Mouse (Mus musculus) stomach, embryonic 16.5 days (tissue): ENCODE results near the gene Cntrl. TPM values are rescaled to one million over a fixed set of nuclear protein-coding genes. Genes with fewer than 3 reads are reported as not detected.

Experiments
- ATAC-seq: fragments of 200-750 bp; cut with Nextera tagmentation; 2 replicates; pipeline ENCODE4 v1.8.0; 2017; ENCODE audit warnings: moderate number of reproducible peaks, moderate TSS enrichment; ENCODE audit not compliant: insufficient read depth, low FRiP score
- H3K27ac ChIP-seq: fragments of 300-500 bp; sonication (generic); 2 replicates; pipeline ENCODE4 v1.5.1; 2014; ENCODE audit warnings: low read length
- H3K27me3 ChIP-seq: fragments of 300-500 bp; sonication (generic); 2 replicates; pipeline ENCODE4 v1.6.1; 2014; ENCODE audit warnings: low read length, control low read depth, mixed read lengths; ENCODE audit not compliant: control insufficient read depth, insufficient read depth
- H3K36me3 ChIP-seq: fragments of 300-500 bp; sonication (generic); 2 replicates; pipeline ENCODE4 v1.6.1; 2014; ENCODE audit warnings: low read length; ENCODE audit not compliant: control insufficient read depth, insufficient read depth
- H3K4me1 ChIP-seq: fragments of 300-500 bp; sonication (generic); 2 replicates; pipeline ENCODE4 v1.6.1; 2014; ENCODE audit warnings: low read length, control low read depth, mixed read lengths; ENCODE audit not compliant: control insufficient read depth, insufficient read depth
- H3K4me2 ChIP-seq: fragments of 300-500 bp; sonication (generic); 2 replicates; pipeline ENCODE4 v1.6.1; 2014; ENCODE audit warnings: low read depth, low read length, mixed read lengths
- H3K4me3 ChIP-seq: fragments of 300-500 bp; sonication (generic); replicated peaks from 2 replicates; pipeline ENCODE4 v1.5.1; 2014; ENCODE audit warnings: mild to moderate bottlenecking, low read length
- H3K9ac ChIP-seq: fragments of 300-500 bp; sonication (generic); 2 replicates; pipeline ENCODE4 v1.6.1; 2014; ENCODE audit warnings: low read length
- H3K9me3 ChIP-seq: fragments of 300-500 bp; sonication (generic); replicated peaks from 2 replicates; pipeline ENCODE4 v1.6.1; 2016; ENCODE audit warnings: low read length, control low read depth; ENCODE audit not compliant: control insufficient read depth
- WGBS: fragments of 180-500 bp; shearing (Covaris S2); extraction: QIAGEN DNeasy Blood & Tissue Kit; methylation state at CpG from one replicate; pipeline ENCODE4 v1.1.7; 2014; 5-methylcytosine and 5-hydroxymethylcytosine counted together
- polyA plus RNA-seq: library from polyadenylated mRNA; unstranded; fragments of >200 nt; fragmentation: Nextera tagmentation; extraction: Ambion mirVana; gene quantifications from 2 replicates; pipeline ENCODE4 v1.2.1, GENCODE M21; 2015

Cntrl gene
- polyA plus RNA-seq, 1 experiment from 2014 or later = 18.4 TPM

DNA sequence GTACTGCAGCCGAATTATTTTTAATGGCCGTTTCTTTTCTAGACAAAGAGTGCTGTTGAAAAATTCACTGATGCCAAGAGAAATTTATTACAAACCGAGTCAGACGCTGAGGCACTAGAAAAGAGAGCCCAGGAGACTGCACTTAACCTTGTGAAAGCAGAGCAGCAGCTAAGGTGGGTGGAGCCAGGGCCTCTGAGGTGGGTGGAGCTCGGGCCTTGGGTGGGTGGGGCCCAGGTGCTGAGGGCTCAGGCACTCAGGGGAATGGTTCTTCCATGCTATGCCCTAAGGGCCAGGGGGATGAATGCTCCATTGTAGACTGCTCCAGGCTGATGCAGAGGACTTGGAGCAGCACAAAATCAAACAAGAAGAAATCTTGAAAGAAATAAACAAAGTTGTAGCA is 50.9 kb downstream of the Cntrl start:
- ATAC-seq = no peak
- H3K4me3 ChIP-seq = no peak overlapping the region
- H3K9ac ChIP-seq = no peak overlapping the region
- H3K4me1 ChIP-seq = no peaks in the 10 kb centered on the region
- 43% methylated on average over 5 of the region's 5 CpGs for WGBS
- peaks cover 12% of the 10 kb centered on the region for H3K36me3 ChIP-seq
- H3K9me3 ChIP-seq = no peaks in the 10 kb centered on the region
- no peaks in the 10 kb centered on the region for H3K27me3 ChIP-seq
- H3K27ac ChIP-seq = no peak overlapping the region
- H3K4me2 ChIP-seq = no peak overlapping the region

DNA sequence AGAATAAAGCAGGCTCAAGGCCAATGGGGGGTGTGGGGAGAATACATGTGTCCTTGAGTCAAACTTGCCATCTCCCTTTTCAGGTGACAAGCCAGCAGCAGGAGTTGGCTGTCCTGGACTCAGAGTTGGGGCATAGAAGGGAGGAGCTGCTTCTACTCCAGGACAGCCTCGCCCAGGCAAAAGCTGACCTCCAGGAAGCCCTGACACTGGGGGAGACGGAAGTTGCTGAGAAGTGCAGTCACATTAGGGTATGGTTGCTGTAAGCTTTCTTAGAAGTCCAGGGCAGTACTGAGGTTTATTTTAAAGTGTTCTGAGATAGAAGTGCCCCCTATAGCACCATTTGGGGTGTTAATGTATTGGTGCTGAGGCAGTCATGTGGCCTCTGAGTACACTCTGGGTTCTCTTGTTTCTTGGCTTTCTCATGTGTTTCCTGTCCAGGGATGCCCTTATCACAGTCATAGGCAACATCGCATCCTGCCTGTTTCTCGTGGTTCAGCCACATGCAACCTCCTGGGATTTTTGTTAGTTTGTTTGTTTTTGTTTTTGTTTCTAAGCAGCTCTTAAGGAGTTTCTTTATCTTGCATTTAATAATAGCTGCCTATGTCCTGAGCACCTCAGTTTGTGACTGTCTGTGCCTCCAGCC is 52.7 kb downstream of the Cntrl start:
- ATAC-seq = no peak
- 78% methylated on average over 4 of the region's 4 CpGs for WGBS
- H3K27me3 ChIP-seq = no peaks in the 10 kb centered on the region
- no peak overlapping the region for H3K4me2 ChIP-seq
- H3K9ac ChIP-seq = no peak overlapping the region
- H3K4me1 ChIP-seq = no peaks in the 10 kb centered on the region
- H3K36me3 ChIP-seq = peaks cover 20% of the 10 kb centered on the region; the same call in 1 of the 2 replicates
- H3K9me3 ChIP-seq = no peaks in the 10 kb centered on the region
- no peak overlapping the region for H3K4me3 ChIP-seq
- H3K27ac ChIP-seq = no peak overlapping the region

DNA sequence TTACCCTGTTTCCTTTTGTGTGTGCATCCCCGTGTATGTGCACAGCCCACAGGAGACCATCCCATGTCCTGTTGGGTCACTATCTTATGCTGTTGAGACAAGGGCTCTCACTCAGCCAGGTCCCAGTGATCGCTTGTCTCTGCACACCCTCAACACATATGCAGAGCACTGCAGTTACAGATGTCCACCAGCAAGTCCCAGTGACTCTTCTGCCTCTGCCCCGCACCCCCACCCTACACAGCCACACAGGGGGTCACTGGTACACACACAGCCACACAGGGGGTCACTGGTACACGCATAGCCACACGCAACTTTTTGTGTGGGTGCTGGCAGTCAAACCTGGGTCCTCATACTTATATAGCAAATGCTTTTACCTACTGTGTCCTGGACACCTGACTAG is 54.1 kb downstream of the Cntrl start:
- no peak for ATAC-seq
- no peak overlapping the region for H3K27ac ChIP-seq
- H3K36me3 ChIP-seq = peaks cover 20% of the 10 kb centered on the region; the same call in 1 of the 2 replicates
- WGBS = 87% methylated on average over 5 of the region's 5 CpGs
- no peak overlapping the region for H3K4me3 ChIP-seq
- H3K27me3 ChIP-seq = no peaks in the 10 kb centered on the region
- no peaks in the 10 kb centered on the region for H3K9me3 ChIP-seq
- H3K9ac ChIP-seq = no peak overlapping the region
- no peak overlapping the region for H3K4me2 ChIP-seq
- no peaks in the 10 kb centered on the region for H3K4me1 ChIP-seq

DNA sequence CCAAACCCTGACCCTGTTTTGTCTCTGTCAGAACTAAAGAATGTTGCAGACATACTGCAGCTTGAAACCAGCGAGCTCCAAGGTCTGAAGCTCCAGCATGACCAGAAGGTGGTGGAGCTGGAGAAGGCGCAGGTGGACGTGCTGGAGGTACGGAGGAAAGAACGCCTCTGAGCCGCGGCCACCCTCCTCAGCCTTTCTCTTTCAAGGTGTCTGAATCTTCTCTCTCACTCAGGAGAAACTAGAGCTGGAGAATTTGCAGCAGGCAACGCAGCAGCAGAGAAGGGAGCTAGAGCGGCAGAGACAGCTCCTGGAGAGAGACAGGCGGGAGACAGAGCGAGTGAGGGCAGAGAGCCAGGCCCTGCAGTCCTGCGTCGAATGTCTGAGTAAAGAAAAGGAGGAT is 56.1 kb downstream of the Cntrl start:
- no peak overlapping the region for H3K4me3 ChIP-seq
- H3K4me1 ChIP-seq = no peaks in the 10 kb centered on the region
- H3K27me3 ChIP-seq = no peaks in the 10 kb centered on the region
- no peaks in the 10 kb centered on the region for H3K9me3 ChIP-seq
- no peak overlapping the region for H3K27ac ChIP-seq
- no peak for ATAC-seq
- peaks cover 24% of the 10 kb centered on the region for H3K36me3 ChIP-seq
- H3K4me2 ChIP-seq = no peak overlapping the region
- no peak overlapping the region for H3K9ac ChIP-seq
- WGBS = 89% methylated on average over 13 of the region's 13 CpGs

DNA sequence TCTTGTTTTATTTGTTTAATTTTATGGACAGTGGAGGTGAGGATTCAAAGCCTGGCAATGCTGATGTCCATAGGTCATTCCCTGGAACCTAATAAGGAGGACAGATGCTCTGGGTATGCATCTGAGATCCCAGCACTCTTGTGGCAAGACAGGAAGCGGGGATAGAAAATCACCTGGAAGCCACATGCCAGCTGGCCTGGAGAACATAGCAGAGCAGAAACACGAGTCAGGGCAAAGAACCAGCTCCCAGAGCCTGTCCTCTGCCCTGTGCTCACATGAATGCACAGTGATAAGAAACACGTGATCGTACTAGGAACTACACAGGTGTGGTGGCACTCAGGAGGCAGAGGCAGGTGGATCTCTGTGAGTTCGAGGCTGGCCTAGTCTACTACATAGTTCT is 57.5 kb downstream of the Cntrl start:
- no peaks in the 10 kb centered on the region for H3K27me3 ChIP-seq
- no peak overlapping the region for H3K27ac ChIP-seq
- no peaks in the 10 kb centered on the region for H3K9me3 ChIP-seq
- ATAC-seq = no peak
- H3K4me3 ChIP-seq = no peak overlapping the region
- peaks cover 24% of the 10 kb centered on the region for H3K36me3 ChIP-seq
- H3K4me2 ChIP-seq = no peak overlapping the region
- 85% methylated on average over 5 of the region's 5 CpGs for WGBS
- H3K9ac ChIP-seq = no peak overlapping the region
- no peaks in the 10 kb centered on the region for H3K4me1 ChIP-seq

DNA sequence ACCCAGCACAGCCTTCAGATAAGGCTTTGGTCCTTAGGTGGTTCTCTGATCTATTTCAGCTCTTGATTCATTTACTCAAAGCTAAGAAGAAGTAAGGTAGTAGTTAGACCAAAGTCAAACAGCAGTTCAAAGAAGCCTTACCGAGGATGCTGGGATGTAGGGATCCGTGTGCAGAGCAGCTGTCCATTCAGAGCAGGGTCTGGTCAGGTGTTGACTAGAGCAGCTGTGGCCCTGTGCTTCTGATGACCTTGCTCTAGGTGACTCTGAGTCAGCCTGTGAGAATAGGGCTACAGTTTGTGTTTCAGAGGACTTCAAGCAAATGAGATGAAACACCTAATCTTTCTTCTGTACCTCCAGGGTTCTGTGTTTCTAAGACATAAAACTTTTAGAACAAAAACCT is 60.2 kb downstream of the Cntrl start:
- H3K4me1 ChIP-seq = no peaks in the 10 kb centered on the region
- no peak for ATAC-seq

DNA sequence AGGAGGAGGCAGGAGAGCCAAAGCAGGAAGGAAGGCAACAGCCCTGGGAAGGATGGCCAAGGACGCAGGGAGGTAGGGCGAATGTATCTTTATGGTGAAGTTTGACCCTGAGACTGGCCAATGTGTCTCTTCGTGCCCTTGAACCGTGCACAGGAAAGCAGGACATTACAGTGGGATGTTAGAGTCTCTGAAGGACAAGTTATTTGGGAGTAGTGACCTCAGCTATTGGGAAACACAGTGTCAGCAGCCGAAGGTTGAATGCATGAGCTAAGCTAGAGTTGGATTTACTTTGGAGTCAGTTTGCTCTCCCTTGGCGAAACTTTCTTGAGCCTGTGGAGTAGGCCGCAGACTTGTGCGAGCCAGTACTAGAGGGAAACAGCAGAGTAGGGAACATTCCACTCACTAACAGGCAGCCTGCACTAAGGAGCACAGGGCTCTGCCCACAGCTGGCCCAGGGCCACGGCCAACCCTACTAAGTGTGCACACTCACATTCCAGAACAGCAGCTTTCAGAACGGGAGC is 62.1 kb downstream of the Cntrl start:
- Histone ChIP-seq H3K36me3 (peaks cover 12% of the 10 kb centered on the region), H3K4me1 (no peaks in the 10 kb centered on the region), H3K4me3 (no peak overlapping the region), H3K9me3 (no peaks in the 10 kb centered on the region), H3K27ac (no peak overlapping the region), H3K9ac (no peak overlapping the region), H3K4me2 (no peak overlapping the region), H3K27me3 (no peaks in the 10 kb centered on the region)
- peak; percentile 57; the same call in 1 of the 2 replicates for ATAC-seq
- WGBS = 82% methylated on average over 10 of the region's 10 CpGs

More for the DNA sequence above, 60.2 kb downstream of the Cntrl start:
- no peak overlapping the region for H3K4me3 ChIP-seq
- H3K4me2 ChIP-seq = no peak overlapping the region
- H3K27ac ChIP-seq = no peak overlapping the region
- H3K9me3 ChIP-seq = no peaks in the 10 kb centered on the region
- no peak overlapping the region for H3K9ac ChIP-seq
- WGBS = 91% methylated on average over 2 of the region's 2 CpGs
- H3K27me3 ChIP-seq = no peaks in the 10 kb centered on the region
- H3K36me3 ChIP-seq = peaks cover 23% of the 10 kb centered on the region

DNA sequence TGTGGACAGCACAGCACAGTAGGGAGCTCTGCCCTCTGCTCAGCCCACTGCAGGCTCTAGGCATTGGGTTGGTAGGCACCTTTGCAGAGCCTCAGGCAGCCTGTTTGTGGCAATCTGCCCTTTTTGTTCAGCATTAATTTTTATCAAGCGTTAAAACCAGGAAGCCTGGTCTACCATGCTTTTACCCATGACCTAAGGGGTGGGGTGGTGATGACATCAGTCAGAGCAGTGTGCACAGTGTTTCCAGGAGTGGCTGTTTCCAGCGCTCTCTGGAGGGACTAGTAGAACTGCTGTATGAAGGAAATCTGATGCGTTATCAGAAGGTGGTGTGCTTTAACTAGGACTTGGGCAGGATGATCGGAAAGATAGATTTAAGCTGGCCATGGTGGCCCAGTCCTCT is 63.0 kb downstream of the Cntrl start:
- Histone ChIP-seq H3K27me3 (no peaks in the 10 kb centered on the region), H3K9me3 (no peaks in the 10 kb centered on the region), H3K4me3 (no peak overlapping the region), H3K9ac (no peak overlapping the region), H3K36me3 (peaks cover 11% of the 10 kb centered on the region), H3K4me2 (no peak overlapping the region), H3K4me1 (no peaks in the 10 kb centered on the region), H3K27ac (no peak overlapping the region)
- peak; percentile 48; the same call in 1 of the 2 replicates for ATAC-seq
- 77% methylated on average over 4 of the region's 4 CpGs for WGBS

DNA sequence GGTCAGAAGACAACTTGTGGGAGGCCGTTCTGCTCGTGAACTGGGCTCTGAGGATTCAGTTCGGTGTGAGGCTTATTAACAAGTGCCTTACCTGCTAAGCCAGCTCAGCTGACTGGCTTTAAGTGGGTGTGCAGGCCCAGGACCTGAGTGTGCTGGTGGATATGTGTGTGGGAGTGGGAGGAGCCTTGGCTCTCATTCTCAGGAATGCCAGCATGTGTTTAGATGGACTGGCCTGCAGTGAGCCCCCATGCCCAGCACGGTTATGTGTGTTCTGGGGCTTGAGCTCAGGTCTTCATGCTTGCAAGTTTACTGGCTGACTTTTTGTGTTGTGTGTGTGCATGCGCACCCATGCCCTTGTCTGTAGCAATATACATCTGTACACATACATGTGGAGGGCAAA is 64.4 kb downstream of the Cntrl start:
- H3K36me3 ChIP-seq = peaks cover 11% of the 10 kb centered on the region
- no peak overlapping the region for H3K9ac ChIP-seq
- H3K27ac ChIP-seq = no peak overlapping the region
- no peak overlapping the region for H3K4me3 ChIP-seq
- 88% methylated on average over 5 of the region's 5 CpGs for WGBS
- H3K4me1 ChIP-seq = no peaks in the 10 kb centered on the region
- no peaks in the 10 kb centered on the region for H3K9me3 ChIP-seq
- no peaks in the 10 kb centered on the region for H3K27me3 ChIP-seq
- no peak overlapping the region for H3K4me2 ChIP-seq
- ATAC-seq = no peak
